Mouse (Mus musculus) embryonic facial prominence, embryonic 10.5 days (tissue): ENCODE measurements around the gene Herc1. TPM values are rescaled to one million over a fixed set of nuclear protein-coding genes. Genes with fewer than 3 reads are reported as not detected.

ENCODE experiments used
- DNase-seq: peaks from one replicate; pipeline ENCODE4 v3.0.0-alpha.2; 2017; ENCODE audit warnings: low spot score
- H3K27ac ChIP-seq: fragments of 300-500 bp; sonication (generic); replicated peaks from 2 replicates; pipeline ENCODE4 v1.5.1; 2016; ENCODE audit warnings: mild to moderate bottlenecking
- H3K27me3 ChIP-seq: fragments of 300-500 bp; sonication (generic); replicated peaks from 2 replicates; pipeline ENCODE4 v1.6.1; 2016; ENCODE audit warnings: low read depth, mild to moderate bottlenecking; ENCODE audit not compliant: poor library complexity, severe bottlenecking
- H3K36me3 ChIP-seq: fragments of 300-500 bp; sonication (generic); replicated peaks from 2 replicates; pipeline ENCODE4 v1.6.1; 2016; ENCODE audit warnings: mild to moderate bottlenecking, moderate library complexity
- H3K4me1 ChIP-seq: fragments of 300-500 bp; sonication (generic); 2 replicates; pipeline ENCODE4 v1.6.1; 2016
- H3K4me3 ChIP-seq: fragments of 300-500 bp; sonication (generic); 2 replicates; pipeline ENCODE4 v1.5.1; 2016; ENCODE audit warnings: mild to moderate bottlenecking, moderate library complexity
- H3K9me3 ChIP-seq: fragments of 300-500 bp; sonication (generic); 2 replicates; pipeline ENCODE4 v1.6.1; 2016; ENCODE audit warnings: mild to moderate bottlenecking
- WGBS: fragments of 180-500 bp; shearing (Covaris S2); methylation state at CpG from one replicate; pipeline ENCODE4 v1.1.7; 2016; 5-methylcytosine and 5-hydroxymethylcytosine counted together
- polyA plus RNA-seq: library from polyadenylated mRNA; unstranded; fragments of >200 nt; fragmentation: Nextera tagmentation; extraction: Ambion mirVana; gene quantifications from 2 replicates; pipeline ENCODE4 v1.2.1, GENCODE M21; 2016

Gene Herc1
- polyA plus RNA-seq, 1 experiment from 2014 or later = 25.7 TPM

DNA sequence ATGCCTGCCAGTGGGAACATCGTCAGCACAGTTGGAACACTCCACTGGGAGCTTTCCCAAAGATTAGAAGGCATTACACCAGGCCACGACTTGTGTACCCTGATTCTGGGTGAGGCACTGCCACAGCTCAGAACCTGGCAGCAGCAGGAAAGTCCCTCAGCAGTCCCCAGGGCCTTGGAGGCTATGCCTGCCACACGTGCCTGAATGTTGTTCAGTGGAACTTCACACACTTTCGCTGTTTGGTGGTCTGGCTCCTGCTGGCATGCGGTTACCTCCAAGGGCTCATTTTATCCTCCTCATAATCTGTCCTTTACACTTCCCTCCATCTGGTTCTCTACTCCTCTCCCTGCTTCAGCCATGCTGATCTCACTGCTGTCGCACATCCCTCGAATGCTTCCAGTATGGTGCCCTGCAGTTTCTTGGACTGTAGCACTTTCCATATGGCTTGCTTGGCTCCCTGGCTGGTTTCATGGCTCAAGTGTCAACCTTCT is 160.1 kb downstream of the Herc1 start:
- Histone ChIP-seq H3K27ac (peak overlapping the region; percentile 94; the same call in 1 of the 2 replicates), H3K4me3 (peak overlapping the region; percentile 67; the same call in 1 of the 2 replicates), H3K9me3 (no peaks in the 10 kb centered on the region), H3K4me1 (peaks cover 55% of the 10 kb centered on the region), H3K27me3 (no peaks in the 10 kb centered on the region), H3K36me3 (peaks cover 72% of the 10 kb centered on the region)
- no peak for DNase-seq
- 78% methylated on average over 7 of the region's 7 CpGs for WGBS

GRCm38 (mm10) chr9:66510944-66511343 is 160.7 kb downstream of the Herc1 start:
- peaks cover 72% of the 10 kb centered on the region for H3K36me3 ChIP-seq
- DNase-seq = peak; percentile 49

GRCm38 (mm10) chr9:66511580-66512350 is 161.5 kb downstream of the Herc1 start:
- H3K27me3 ChIP-seq = no peaks in the 10 kb centered on the region
- peak overlapping the region; percentile 67 for H3K4me3 ChIP-seq
- DNase-seq = peak; percentile 95
- H3K27ac ChIP-seq = peak overlapping the region; percentile 94
- WGBS = under 1% methylated on average over 78 of the region's 78 CpGs
- H3K9me3 ChIP-seq = no peaks in the 10 kb centered on the region
- H3K4me1 ChIP-seq = peaks cover 46% of the 10 kb centered on the region
- H3K36me3 ChIP-seq = peaks cover 72% of the 10 kb centered on the region

More at GRCm38 (mm10) chr9:66510944-66511343, 160.7 kb downstream of the Herc1 start:
- no peaks in the 10 kb centered on the region for H3K27me3 ChIP-seq
- peaks cover 50% of the 10 kb centered on the region for H3K4me1 ChIP-seq
- no peaks in the 10 kb centered on the region for H3K9me3 ChIP-seq
- peak overlapping the region; percentile 94 for H3K27ac ChIP-seq
- peak overlapping the region; percentile 67 for H3K4me3 ChIP-seq
- WGBS = under 1% methylated on average over 2 of the region's 2 CpGs

DNA sequence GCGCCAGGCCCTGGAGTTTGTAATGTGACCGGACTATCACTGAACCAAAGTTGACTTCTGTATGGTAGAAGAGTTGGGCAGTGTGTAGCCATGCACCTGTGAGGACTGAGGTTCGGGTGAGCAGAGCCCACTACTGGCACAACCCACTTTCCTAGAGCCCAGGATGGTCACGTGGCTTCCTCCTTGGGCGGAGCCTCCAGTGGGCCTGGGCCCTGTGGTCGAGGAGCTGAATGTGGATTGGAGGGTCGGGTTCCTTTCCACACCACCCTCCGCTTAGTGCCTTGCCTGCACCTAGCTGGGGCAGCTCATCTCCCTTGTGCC is 162.1 kb downstream of the Herc1 start:
- Histone ChIP-seq H3K9me3 (no peaks in the 10 kb centered on the region), H3K27ac (peak overlapping the region; percentile 94), H3K27me3 (no peaks in the 10 kb centered on the region), H3K36me3 (peaks cover 72% of the 10 kb centered on the region), H3K4me1 (peaks cover 46% of the 10 kb centered on the region), H3K4me3 (peak overlapping the region; percentile 67)
- WGBS = 1% methylated on average over 8 of the region's 8 CpGs
- DNase-seq = peak; percentile 88

- peak; percentile 31 for DNase-seq
- peak overlapping the region; percentile 67; the same call in 1 of the 2 replicates for H3K4me3 ChIP-seq
- no peak overlapping the region for H3K27ac ChIP-seq
- H3K36me3 ChIP-seq = peaks cover 72% of the 10 kb centered on the region
- peaks cover 46% of the 10 kb centered on the region for H3K4me1 ChIP-seq
- H3K27me3 ChIP-seq = no peaks in the 10 kb centered on the region
- H3K9me3 ChIP-seq = no peaks in the 10 kb centered on the region
Measured at GRCm38 (mm10) chr9:66513150-66513549, 162.9 kb downstream of the Herc1 start.

DNA sequence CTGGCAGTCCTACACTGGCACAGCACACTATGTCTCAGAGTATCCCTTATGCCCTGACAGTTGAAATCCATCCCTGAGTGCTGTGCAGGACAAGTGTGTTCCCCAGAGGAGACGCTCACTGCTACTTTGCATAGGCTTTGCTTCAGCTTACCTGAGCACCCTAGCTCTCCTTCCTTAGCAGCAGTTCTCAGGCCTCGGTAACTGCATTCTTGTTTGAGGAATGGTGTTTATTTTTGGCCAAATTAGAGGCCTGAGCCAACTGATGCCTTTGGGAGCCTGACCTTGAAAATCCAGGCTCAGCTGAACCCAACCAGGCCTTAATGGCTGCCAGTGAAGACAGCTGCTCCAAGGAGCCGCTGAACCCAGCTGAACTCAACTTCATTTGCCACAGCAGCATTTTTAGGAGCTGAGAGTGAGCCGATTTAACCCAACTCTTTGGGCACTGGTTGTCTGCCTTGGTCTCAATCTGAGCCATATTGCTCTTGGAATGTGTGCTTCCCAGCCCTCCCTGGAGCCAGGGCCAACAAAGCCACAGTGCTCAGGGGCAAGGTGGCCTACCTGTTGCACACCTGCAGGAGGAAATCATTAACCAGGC is 163.5 kb downstream of the Herc1 start:
- Histone ChIP-seq H3K9me3 (no peaks in the 10 kb centered on the region), H3K27ac (no peak overlapping the region), H3K4me1 (peaks cover 46% of the 10 kb centered on the region), H3K36me3 (peaks cover 72% of the 10 kb centered on the region), H3K4me3 (no peak overlapping the region), H3K27me3 (no peaks in the 10 kb centered on the region)
- WGBS = 91% methylated on average over 4 of the region's 4 CpGs
- no peak for DNase-seq

DNA sequence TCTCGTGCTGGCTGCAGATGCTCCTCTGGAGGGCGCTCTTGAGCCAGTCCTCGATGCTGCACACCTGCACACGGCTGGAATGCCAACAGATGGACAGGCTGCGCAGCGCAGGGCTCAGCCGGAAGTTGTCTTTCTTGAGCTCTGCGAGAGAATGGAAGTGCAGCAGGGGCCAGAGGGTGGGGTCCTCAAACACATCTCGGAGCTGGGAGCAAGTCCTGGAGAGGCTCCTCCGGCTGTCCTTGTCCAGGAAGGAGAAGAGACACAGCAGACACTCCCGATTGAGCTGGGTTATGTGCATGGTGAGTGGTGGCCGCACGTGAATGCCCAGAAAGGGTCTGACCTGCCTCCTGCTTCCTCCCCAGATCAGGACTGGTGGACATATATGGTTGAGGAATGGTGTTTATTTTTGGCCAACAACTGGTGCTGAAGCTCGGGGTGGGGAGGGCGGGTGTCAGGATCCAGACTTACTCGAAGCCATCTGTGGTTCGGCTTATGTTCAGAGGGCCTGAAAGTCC is 164.1 kb downstream of the Herc1 start, which contains the start of gene Fbxl22:
Fbxl22 (minus strand) TSS at position 338 of the 515 bp plus-strand sequence.
- WGBS = 76% methylated on average over 17 of the region's 17 CpGs
- H3K27me3 ChIP-seq = no peaks in the 10 kb centered on the region
- H3K36me3 ChIP-seq = peaks cover 72% of the 10 kb centered on the region
- DNase-seq = peak; percentile 51
- H3K27ac ChIP-seq = 0 out of 2 replicates have a peak within 1 kb of the TSS, but pooled peaks have one; percentile 8
- no peak within 1 kb of the TSS for H3K4me3 ChIP-seq
- H3K9me3 ChIP-seq = no peaks in the 10 kb centered on the region
- peaks cover 46% of the 10 kb centered on the region for H3K4me1 ChIP-seq

DNA sequence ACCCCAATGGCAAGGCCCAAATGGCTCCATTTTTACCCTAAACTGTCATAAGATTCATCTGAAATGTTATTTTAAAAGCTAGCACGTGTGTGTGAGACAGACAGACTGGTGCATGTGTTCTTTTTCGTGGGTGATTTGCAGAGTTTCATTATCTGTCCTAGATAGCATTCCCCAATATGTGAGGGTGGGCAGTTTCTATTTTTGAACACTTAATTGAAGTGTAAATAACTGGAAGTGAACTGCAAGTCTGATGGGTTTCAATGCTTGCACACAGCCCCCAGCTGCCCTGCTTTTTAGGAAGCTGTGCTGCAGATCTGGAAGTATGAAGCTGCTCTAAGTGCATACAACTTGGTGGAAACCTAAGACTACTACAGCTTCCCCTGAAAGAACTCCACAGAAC is 164.9 kb downstream of the Herc1 start:
- peaks cover 72% of the 10 kb centered on the region for H3K36me3 ChIP-seq
- 86% methylated on average over 2 of the region's 2 CpGs for WGBS

GRCm38 (mm10) chr9:66515680-66516210 is 165.5 kb downstream of the Herc1 start:
- H3K27me3 ChIP-seq = no peaks in the 10 kb centered on the region
- no peaks in the 10 kb centered on the region for H3K9me3 ChIP-seq
- H3K36me3 ChIP-seq = peaks cover 76% of the 10 kb centered on the region
- peaks cover 35% of the 10 kb centered on the region for H3K4me1 ChIP-seq
- WGBS = 93% methylated on average over 10 of the region's 10 CpGs
- H3K4me3 ChIP-seq = no peak overlapping the region
- no peak for DNase-seq
- no peak overlapping the region for H3K27ac ChIP-seq

More for the DNA sequence above, 164.9 kb downstream of the Herc1 start:
- DNase-seq = no peak
- Histone ChIP-seq H3K27ac (no peak overlapping the region), H3K9me3 (no peaks in the 10 kb centered on the region), H3K4me3 (no peak overlapping the region), H3K4me1 (peaks cover 41% of the 10 kb centered on the region), H3K27me3 (no peaks in the 10 kb centered on the region)

DNA sequence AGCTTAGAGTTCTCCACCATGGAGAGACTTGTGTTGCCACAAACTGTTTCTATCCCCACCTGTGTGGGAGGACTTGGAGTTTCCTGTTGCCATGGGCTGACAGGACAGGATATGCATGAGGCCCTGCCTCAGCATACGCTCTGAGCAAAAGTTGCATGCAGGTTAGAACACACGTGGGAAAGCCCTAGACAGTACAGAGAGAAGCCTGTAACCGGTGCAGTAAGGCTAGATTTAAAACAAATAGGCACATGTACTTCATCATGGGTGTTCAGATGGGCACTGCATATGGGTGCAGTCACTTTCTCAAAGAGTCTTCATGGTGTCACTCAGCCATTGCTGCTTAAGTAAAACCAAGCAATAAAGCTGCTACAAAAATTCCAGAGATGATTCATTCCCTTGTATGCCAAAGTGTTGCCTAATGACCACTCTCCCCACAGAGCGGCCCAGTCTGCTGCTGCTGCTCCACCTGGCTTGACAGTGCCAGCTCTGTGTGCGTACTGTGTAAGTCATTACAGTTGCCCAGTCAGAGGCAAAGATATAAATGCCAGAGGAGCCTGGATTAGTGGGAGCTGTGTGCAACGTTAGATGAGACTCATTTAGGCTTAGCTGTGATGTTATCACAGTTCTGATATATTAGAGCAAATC is 166.2 kb downstream of the Herc1 start:
- 91% methylated on average over 6 of the region's 6 CpGs for WGBS
- no peaks in the 10 kb centered on the region for H3K27me3 ChIP-seq
- H3K4me1 ChIP-seq = peaks cover 29% of the 10 kb centered on the region
- H3K4me3 ChIP-seq = no peak overlapping the region
- no peaks in the 10 kb centered on the region for H3K9me3 ChIP-seq
- no peak for DNase-seq
- H3K36me3 ChIP-seq = peaks cover 82% of the 10 kb centered on the region
- H3K27ac ChIP-seq = no peak overlapping the region

DNA sequence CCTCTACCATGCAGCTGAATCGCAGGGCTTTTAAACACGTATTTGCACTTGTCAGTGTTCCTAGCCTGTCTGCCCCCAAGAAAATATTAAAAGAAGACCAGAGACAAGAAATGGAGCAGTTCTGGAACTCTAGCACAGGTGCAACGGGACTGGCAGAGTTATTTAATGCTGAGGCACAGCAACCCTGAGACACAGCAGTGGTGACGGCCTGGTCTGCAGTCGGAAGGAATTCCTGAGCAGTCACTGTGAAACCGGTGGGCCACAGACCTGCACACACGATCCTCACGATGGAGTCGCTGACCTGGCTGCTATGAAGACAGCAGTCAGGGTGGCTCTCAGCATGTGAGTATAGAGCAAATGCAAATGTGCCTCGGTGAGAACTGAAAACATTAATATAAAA is 167.5 kb downstream of the Herc1 start:
- Histone ChIP-seq H3K4me1 (peaks cover 17% of the 10 kb centered on the region), H3K4me3 (no peak overlapping the region), H3K9me3 (no peaks in the 10 kb centered on the region), H3K36me3 (peaks cover 96% of the 10 kb centered on the region), H3K27me3 (no peaks in the 10 kb centered on the region), H3K27ac (no peak overlapping the region)
- DNase-seq = no peak
- WGBS = 93% methylated on average over 10 of the region's 10 CpGs

DNA sequence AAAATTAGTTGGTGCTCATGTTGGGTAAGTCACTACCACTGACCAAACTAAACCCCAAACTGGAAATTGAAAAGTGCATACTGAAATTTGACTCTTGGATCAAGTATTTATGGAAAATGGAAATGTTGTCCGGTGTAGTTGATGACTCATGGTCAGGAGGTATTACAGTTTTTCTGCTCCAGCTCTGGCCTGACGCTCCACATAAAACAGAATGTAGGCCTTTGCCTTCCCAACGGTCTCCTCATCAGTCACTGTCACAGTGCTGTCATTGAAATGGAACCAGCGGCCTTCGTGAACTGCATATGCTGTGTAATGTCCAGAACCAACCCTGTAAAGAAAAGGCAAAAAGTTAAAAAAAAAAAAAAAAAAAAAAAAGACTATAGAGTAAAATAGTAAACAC is 168.0 kb downstream of the Herc1 start:
- H3K4me1 ChIP-seq = peaks cover 12% of the 10 kb centered on the region
- WGBS = 93% methylated on average over 5 of the region's 5 CpGs
- DNase-seq = no peak
- no peaks in the 10 kb centered on the region for H3K9me3 ChIP-seq
- H3K4me3 ChIP-seq = no peak overlapping the region
- no peak overlapping the region for H3K27ac ChIP-seq
- H3K36me3 ChIP-seq = peaks cover 99% of the 10 kb centered on the region
- no peaks in the 10 kb centered on the region for H3K27me3 ChIP-seq
